In the genomic region with DNA sequence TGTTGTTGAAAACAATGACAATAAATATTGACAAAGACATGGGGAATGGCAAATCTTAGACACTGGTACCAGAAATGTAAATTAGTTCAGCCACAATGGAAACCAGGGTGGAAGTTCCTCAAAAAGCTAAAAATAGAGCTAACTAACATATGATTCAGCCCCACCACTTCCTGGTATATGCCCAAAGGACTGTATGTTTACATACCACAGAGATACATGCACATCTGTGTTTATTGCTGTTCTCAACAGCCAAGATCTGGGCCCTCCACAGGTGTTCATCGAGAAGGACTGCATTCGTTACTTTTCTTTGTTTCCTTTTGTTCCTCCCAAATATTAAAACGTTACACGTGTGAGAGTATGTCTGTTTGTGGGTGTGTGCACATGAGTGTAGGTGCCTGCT, we compare ENCODE assay signal across 1 mouse cellular context.
TF ChIP-seq lines count a peak whose summit lies in the region.

No protein-coding gene starts in this region.

TF ChIP-seq in CH12.LX, 34 proteins besides CTCF, POLR2A, EP300 and RAD21 (continued from another document):
- TF ChIP-seq NELFE (IDR thresholded peaks at IDR 0.05; ENCODE audit: low read depth, low read length) (no peak), MAFK (IDR thresholded peaks at IDR 0.05; ENCODE audit: insufficient replicate concordance, low read length) (no peak), E2F4 (IDR thresholded peaks at IDR 0.05; ENCODE audit: insufficient replicate concordance, low read depth, low read length) (no peak), MAZ (IDR thresholded peaks at IDR 0.05; ENCODE audit: low read depth, low read length) (no peak), CHD1 (IDR thresholded peaks at IDR 0.05; ENCODE audit: low read depth, low read length) (no peak), ZKSCAN1 (IDR thresholded peaks at IDR 0.05; ENCODE audit: borderline replicate concordance, low read depth, low read length) (no peak), CHD2 (IDR thresholded peaks at IDR 0.05; ENCODE audit: low read length) (peak; percentile 34; the same call in 1 of the 2 replicates), MAX (IDR thresholded peaks at IDR 0.05; ENCODE audit: low read length) (no peak), JUND (conservative IDR thresholded peaks at IDR 0.05; ENCODE audit: low read depth, low read length) (peak; percentile 38; the same call in 1 of the 2 replicates), MEF2A (IDR thresholded peaks at IDR 0.05; ENCODE audit: borderline replicate concordance, low read depth, low read length) (peak; percentile 97), GABPA (IDR thresholded peaks at IDR 0.05; ENCODE audit: insufficient replicate concordance, low read depth, low read length) (no peak), SIN3A (IDR thresholded peaks at IDR 0.05; ENCODE audit: low read length) (0 out of 2 replicates have a peak, but pooled peaks have one; percentile 68)
